Mouse (Mus musculus) stomach, postnatal 0 days (tissue): ENCODE results near the gene Necap2. TPM values are rescaled to one million over a fixed set of nuclear protein-coding genes. Genes with fewer than 3 reads are reported as not detected.
A peak's percentile ranks its signal among the peaks of the same experiment; 100 is the strongest.

Source experiments
- ATAC-seq: fragments of 200-750 bp; cut with Nextera tagmentation; 2 replicates; pipeline ENCODE4 v1.8.0; 2017; ENCODE audit not compliant: low FRiP score, low TSS enrichment
- DNase-seq: peaks from one replicate; pipeline ENCODE4 v3.0.0-alpha.2; 2016; ENCODE audit warnings: low spot score
- H3K27ac ChIP-seq: fragments of 300-500 bp; sonication (generic); replicated peaks from 2 replicates; pipeline ENCODE4 v1.5.1; 2014; ENCODE audit warnings: mild to moderate bottlenecking, control low read depth
- H3K27me3 ChIP-seq: fragments of 300-500 bp; sonication (generic); 2 replicates; pipeline ENCODE4 v1.6.1; 2014; ENCODE audit warnings: low read length; ENCODE audit not compliant: control insufficient read depth, insufficient read depth
- H3K36me3 ChIP-seq: fragments of 300-500 bp; sonication (generic); 2 replicates; pipeline ENCODE4 v1.6.1; 2014; ENCODE audit warnings: low read length, mixed read lengths; ENCODE audit not compliant: control insufficient read depth, insufficient read depth
- H3K4me1 ChIP-seq: fragments of 300-500 bp; sonication (generic); replicated peaks from 2 replicates; pipeline ENCODE4 v1.6.1; 2014; ENCODE audit warnings: antibody characterized with exemption; ENCODE audit not compliant: control insufficient read depth, insufficient read depth
- H3K4me2 ChIP-seq: fragments of 300-500 bp; sonication (generic); replicated peaks from 2 replicates; pipeline ENCODE4 v1.6.1; 2014; ENCODE audit warnings: low read depth, mild to moderate bottlenecking, control low read depth, moderate library complexity
- H3K4me3 ChIP-seq: fragments of 300-500 bp; sonication (generic); 2 replicates; pipeline ENCODE4 v1.5.1; 2014; ENCODE audit warnings: low read depth, low read length, control low read depth
- H3K9ac ChIP-seq: fragments of 300-500 bp; sonication (generic); 2 replicates; pipeline ENCODE4 v1.6.1; 2014; ENCODE audit warnings: mild to moderate bottlenecking, low read length, control low read depth, mixed read lengths
- H3K9me3 ChIP-seq: fragments of 300-500 bp; sonication (generic); 2 replicates; pipeline ENCODE4 v1.6.1; 2016; ENCODE audit warnings: low read length; ENCODE audit not compliant: control insufficient read depth
- CTCF ChIP-seq: IDR thresholded peaks from 2 replicates; pipeline ENCODE4 v1.5.1; 2016; ENCODE audit warnings: antibody characterized with exemption, low read depth, mild to moderate bottlenecking, moderate library complexity
- EP300 ChIP-seq: optimal IDR thresholded peaks from 2 replicates; pipeline ENCODE3; 2016; ENCODE audit warnings: antibody characterized with exemption
- WGBS: fragments of 180-500 bp; shearing (Covaris S2); extraction: QIAGEN DNeasy Blood & Tissue Kit; methylation state at CpG from one replicate; pipeline ENCODE4 v1.1.7; 2014; 5-methylcytosine and 5-hydroxymethylcytosine counted together
- polyA plus RNA-seq: library from polyadenylated mRNA; unstranded; fragments of >200 nt; fragmentation: Nextera tagmentation; extraction: Ambion mirVana; gene quantifications from 2 replicates; pipeline ENCODE4 v1.2.1, GENCODE M21; 2015

Gene Necap2
- polyA plus RNA-seq, 1 experiment from 2014 or later: 77.7 TPM

DNA sequence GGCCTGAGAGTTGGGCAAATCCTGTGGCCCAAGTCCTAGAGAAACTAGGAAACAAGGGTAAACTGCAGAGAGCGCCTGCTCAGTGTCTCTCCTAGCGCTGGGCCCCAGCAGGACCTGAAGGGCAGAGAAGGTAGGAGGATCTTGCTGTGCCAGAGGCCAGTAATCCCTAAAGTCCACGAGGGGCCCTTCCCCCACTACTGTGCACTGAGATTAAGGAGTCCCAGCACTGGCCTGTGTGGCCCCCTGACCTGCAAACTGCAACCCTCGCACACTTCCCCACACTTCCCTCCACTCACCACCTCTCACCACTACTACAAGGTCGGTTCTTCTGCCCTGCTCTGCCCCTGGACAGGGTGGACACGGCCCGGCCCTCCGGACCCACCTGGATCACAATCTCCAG, 25.0 kb downstream of the Necap2 start:
- 0 out of 2 replicates have a peak overlapping the region, but pooled peaks have one; percentile 45 for H3K27ac ChIP-seq
- ATAC-seq (no peak), DNase-seq (no peak)
- no peaks in the 10 kb centered on the region for H3K36me3 ChIP-seq
- H3K4me2 ChIP-seq: peak overlapping the region; percentile 11; the same call in 1 of the 2 replicates
- no peaks in the 10 kb centered on the region for H3K27me3 ChIP-seq
- TF ChIP-seq EP300 (no peak), CTCF (no peak)
- H3K4me3 ChIP-seq: no peak overlapping the region
- no peaks in the 10 kb centered on the region for H3K4me1 ChIP-seq
- WGBS: 59% methylated on average over 8 of the region's 8 CpGs
- no peaks in the 10 kb centered on the region for H3K9me3 ChIP-seq
- no peak overlapping the region for H3K9ac ChIP-seq

DNA sequence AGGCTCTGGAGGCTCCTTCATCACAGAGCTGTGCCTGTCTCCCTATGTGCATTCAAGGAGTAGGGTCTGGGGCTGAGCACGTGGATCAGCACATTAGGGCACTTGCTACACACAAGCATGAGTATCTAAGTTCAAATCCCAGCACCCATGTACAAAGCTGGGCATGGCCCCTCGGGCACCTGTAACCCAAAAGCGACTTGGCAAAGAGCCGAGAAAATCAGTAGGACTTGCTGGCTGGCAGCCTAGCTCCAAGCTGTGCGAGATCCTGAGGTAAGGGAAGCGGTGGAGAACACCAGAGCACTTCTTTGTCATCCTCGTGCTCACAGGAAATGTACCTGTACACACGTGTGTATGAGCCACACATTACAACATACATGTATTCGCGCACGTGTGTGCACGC, 25.7 kb downstream of the Necap2 start:
- no peak for DNase-seq
- H3K4me3 ChIP-seq: no peak overlapping the region
- WGBS: 80% methylated on average over 12 of the region's 12 CpGs

DNA sequence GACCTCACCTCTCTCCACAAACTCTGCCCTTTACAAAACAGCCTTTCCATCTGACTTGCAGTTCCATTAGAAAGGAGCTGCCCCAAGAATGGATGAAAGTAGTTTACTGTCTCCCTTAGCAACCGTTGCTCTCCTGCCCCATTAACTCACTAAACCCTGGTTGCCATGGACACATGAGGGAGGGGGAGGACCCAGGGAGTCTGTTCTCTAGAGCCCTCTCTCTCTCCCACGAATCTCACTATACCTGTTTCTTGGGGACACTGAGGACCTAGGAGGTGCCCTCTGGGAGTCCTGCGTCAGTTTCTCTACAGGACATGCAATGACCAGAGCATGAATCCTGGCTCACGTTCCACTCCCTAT, 28.7 kb downstream of the Necap2 start:
- no peak for ATAC-seq
- H3K36me3 ChIP-seq: no peaks in the 10 kb centered on the region; the same call in 1 of the 2 replicates
- H3K27ac ChIP-seq: no peak overlapping the region
- H3K4me3 ChIP-seq: no peak overlapping the region
- no peak for DNase-seq
- H3K4me2 ChIP-seq: no peak overlapping the region
- no peak overlapping the region for H3K9ac ChIP-seq
- no peaks in the 10 kb centered on the region for H3K9me3 ChIP-seq
- H3K27me3 ChIP-seq: no peaks in the 10 kb centered on the region
- no peaks in the 10 kb centered on the region for H3K4me1 ChIP-seq
- WGBS: 47% methylated on average over 4 of the region's 4 CpGs
- TF ChIP-seq EP300 (no peak), CTCF (no peak)

More for the DNA sequence above, 25.7 kb downstream of the Necap2 start:
- Histone ChIP-seq H3K27me3 (no peaks in the 10 kb centered on the region), H3K9ac (no peak overlapping the region), H3K4me2 (no peak overlapping the region), H3K27ac (no peak overlapping the region), H3K4me1 (no peaks in the 10 kb centered on the region), H3K36me3 (no peaks in the 10 kb centered on the region), H3K9me3 (no peaks in the 10 kb centered on the region)
- ATAC-seq: no peak
- TF ChIP-seq CTCF: no peak

DNA sequence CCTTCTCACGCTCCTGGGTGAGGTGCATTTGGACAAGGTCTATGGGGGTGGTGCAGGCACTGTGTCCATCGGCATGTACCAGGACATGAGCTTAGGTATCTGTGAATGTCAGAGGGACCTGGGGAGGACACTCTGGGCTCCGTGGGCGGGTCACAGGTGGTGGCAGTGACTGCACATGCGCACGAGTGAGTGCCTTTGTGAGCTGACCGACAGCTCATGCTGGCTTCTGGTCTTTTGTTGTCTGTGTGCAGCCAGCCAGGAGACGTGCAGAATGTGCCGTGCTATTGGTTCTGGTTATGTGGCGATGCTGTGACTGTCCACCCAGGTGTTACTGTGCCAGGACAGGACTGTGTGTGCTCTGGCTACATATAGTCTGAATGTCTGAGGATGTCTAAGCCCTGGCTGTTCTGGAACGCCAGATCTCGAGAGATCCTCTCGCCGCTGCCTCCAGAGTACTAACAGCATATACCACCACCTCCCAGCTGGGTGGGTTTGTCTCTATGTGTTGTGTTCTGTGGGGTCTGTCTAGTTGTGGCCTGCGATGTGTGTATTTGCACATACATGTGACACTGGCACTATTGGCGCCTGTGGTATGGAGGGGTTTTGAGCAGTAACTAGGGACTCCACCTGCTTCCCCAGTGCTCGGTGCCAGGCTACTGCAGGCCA, 29.2 kb downstream of the Necap2 start:
- no peak overlapping the region for H3K27ac ChIP-seq
- ATAC-seq (no peak; the same call in 1 of the 2 replicates), DNase-seq (no peak)
- 73% methylated on average over 17 of the region's 17 CpGs for WGBS
- no peaks in the 10 kb centered on the region for H3K4me1 ChIP-seq
- H3K4me3 ChIP-seq: no peak overlapping the region
- no peaks in the 10 kb centered on the region for H3K9me3 ChIP-seq
- no peaks in the 10 kb centered on the region for H3K27me3 ChIP-seq
- no peak overlapping the region for H3K4me2 ChIP-seq
- no peak for TF ChIP-seq EP300
- TF ChIP-seq CTCF: no peak
- H3K36me3 ChIP-seq: no peaks in the 10 kb centered on the region; the same call in 1 of the 2 replicates
- H3K9ac ChIP-seq: no peak overlapping the region

DNA sequence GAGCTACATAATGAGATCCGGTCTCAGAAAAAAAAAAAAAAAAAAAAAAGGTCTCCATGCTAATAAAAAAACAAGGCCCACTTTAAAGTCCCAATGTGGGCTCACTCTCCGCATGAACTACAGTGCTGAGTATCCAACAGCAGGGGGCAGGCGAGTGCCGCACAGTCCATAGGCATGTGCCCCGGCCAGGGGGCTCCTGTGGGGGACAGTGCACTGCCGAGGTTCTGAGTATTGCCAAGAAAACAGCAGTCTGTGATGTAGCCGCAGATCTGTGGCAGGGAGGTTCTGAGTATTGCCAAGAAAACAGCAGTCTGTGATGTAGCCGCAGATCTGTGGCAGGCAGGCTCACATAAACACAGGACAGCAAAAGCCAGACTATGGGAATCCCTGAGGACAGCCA, 33.3 kb downstream of the Necap2 start:
- H3K9me3 ChIP-seq: no peaks in the 10 kb centered on the region
- no peaks in the 10 kb centered on the region for H3K27me3 ChIP-seq
- DNase-seq (peak; percentile 71), ATAC-seq (peak; percentile 67)
- no peak overlapping the region for H3K4me3 ChIP-seq
- H3K27ac ChIP-seq: peak overlapping the region; percentile 65; the same call in 1 of the 2 replicates
- no peaks in the 10 kb centered on the region for H3K4me1 ChIP-seq
- no peak overlapping the region for H3K9ac ChIP-seq
- TF ChIP-seq CTCF (peak; percentile 95), EP300 (no peak)
- H3K36me3 ChIP-seq: no peaks in the 10 kb centered on the region; the same call in 1 of the 2 replicates
- WGBS: 12% methylated on average over 8 of the region's 8 CpGs
- no peak overlapping the region for H3K4me2 ChIP-seq

DNA sequence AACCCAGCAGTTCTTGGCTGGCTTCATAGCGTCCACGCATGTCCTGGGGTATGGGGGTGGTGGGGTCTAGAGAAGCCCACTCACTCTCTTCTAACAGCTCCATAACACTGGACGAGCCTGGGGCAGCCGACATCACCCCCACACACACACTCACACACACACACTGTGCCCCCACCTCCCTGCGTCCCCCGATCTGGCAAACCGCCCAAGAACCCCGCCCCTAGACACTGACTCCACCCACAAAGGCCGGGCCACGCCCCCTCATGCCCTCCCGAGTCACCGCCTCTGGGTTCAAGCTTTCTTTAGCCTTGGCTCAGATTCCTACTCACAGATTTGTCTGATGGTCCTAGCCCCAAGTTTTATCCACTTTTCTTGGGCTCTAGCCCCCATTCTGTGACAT, 37.0 kb downstream of the Necap2 start:
- Histone ChIP-seq H3K27ac (no peak overlapping the region), H3K36me3 (peaks cover 3% of the 10 kb centered on the region; the same call in 1 of the 2 replicates), H3K9me3 (no peaks in the 10 kb centered on the region), H3K27me3 (no peaks in the 10 kb centered on the region), H3K4me1 (no peaks in the 10 kb centered on the region), H3K4me2 (no peak overlapping the region), H3K4me3 (no peak overlapping the region), H3K9ac (no peak overlapping the region)
- TF ChIP-seq CTCF (no peak), EP300 (no peak)
- WGBS: 48% methylated on average over 12 of the region's 12 CpGs
- ATAC-seq (no peak), DNase-seq (no peak)
